In the genomic region with DNA sequence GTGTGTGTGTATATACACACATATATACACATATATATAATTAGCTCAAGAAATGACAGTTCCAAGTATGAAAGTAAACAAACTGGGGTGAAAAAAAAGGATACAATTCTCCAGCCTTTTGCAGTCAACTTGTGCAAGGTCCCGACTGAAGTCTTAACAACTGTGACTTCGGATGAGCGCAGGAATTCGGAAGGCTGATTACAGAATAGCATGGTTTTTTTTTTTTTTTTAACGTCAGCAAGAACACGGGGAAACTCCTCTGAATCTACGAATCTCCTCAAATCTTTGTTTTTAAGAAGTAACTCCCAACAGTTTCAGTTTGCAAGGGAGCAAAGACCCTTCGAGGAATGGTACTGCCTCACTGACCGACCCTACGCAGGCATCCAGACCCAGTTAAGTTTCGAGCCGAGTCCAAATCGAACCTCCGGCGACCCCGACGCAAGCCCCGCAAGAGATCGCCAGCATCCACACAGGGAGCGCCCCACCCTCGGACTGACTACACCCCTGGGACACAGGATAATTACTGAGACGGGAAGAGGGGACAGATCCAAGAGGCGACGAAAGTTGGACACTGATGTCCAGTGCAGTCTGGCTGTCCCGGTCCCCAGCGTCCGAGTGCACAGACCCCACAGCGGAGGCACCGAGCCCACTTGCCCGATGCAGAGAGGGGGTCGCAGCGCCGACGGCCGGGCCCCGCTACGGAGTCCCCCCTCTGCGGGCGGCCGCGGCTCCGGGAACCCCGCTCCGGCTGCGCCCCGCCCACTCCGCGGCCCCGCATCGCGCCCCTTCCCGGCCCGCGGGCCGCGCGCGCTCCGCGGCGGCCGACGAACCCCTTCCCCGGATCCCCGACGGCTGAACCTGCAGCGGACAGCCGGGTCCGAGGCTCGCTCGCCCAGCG, we compare ENCODE assay signal across 8 mouse cellular contexts. TPM values are rescaled to one million over a fixed set of nuclear protein-coding genes. Genes with fewer than 3 reads are reported as not detected.
DNase-seq lines count a peak whose midpoint lies in the region; ATAC-seq and TF ChIP-seq lines count a peak whose summit lies in the region.

No protein-coding gene starts in this region.

- no peaks in the 10 kb centered on the region for H3K9me3 ChIP-seq in heart, embryonic 12.5 days (replicated peaks)
- H3K9me3 ChIP-seq in midbrain, embryonic 12.5 days = no peaks in the 10 kb centered on the region

- peak overlapping the region; percentile 76 for H3K4me2 ChIP-seq in heart, embryonic 12.5 days
- peak overlapping the region; percentile 79 for H3K4me2 ChIP-seq in midbrain, embryonic 12.5 days (replicated peaks)

- no peaks in the 10 kb centered on the region for H3K36me3 ChIP-seq in heart, embryonic 12.5 days
- H3K36me3 ChIP-seq in midbrain, embryonic 12.5 days = no peaks in the 10 kb centered on the region

- WGBS in heart, embryonic 12.5 days = under 1% methylated on average over 70 of the region's 72 CpGs
- WGBS in midbrain, embryonic 12.5 days = under 1% methylated on average over 59 of the region's 72 CpGs

- peak; percentile 43 for DNase-seq in cerebellum, adult 9-10 months
- no peak for DNase-seq in cerebellum, adult 8-10 months
- peak; percentile 20 for DNase-seq in 416B (ENCODE audit: low read depth)
- DNase-seq in brain, embryonic 14.5 days (ENCODE audit: low read depth) = peak; percentile 32
- DNase-seq in kidney, postnatal 4 days = peak; percentile 47 to 65
- no peak for DNase-seq in layer of hippocampus, adult 9-10 months (ENCODE audit: low spot score)

- H3K27ac ChIP-seq in heart, embryonic 12.5 days (ENCODE audit: poor library complexity, severe bottlenecking) = peak overlapping the region; percentile 95
- H3K27ac ChIP-seq in midbrain, embryonic 12.5 days (replicated peaks) = peak overlapping the region; percentile 93

- H3K9ac ChIP-seq in heart, embryonic 12.5 days = peak overlapping the region; percentile 99
- peak overlapping the region; percentile 97 for H3K9ac ChIP-seq in midbrain, embryonic 12.5 days (replicated peaks)

- peak; percentile 53 for ATAC-seq in heart, embryonic 12.5 days (ENCODE audit: insufficient number of reproducible peaks, low FRiP score)
- no peak; the same call in 1 of the 2 replicates for ATAC-seq in midbrain, embryonic 12.5 days (ENCODE audit: low FRiP score, low read depth)

- peaks cover 55% of the 10 kb centered on the region for H3K4me1 ChIP-seq in heart, embryonic 12.5 days (replicated peaks)
- H3K4me1 ChIP-seq in midbrain, embryonic 12.5 days = peaks cover 36% of the 10 kb centered on the region

- TF ChIP-seq CTCF in brain, embryonic 14.5 days (IDR thresholded peaks at IDR 0.05; ENCODE audit: borderline replicate concordance, extremely low read depth, insufficient read depth, insufficient read length) = no peak

- H3K27me3 ChIP-seq in heart, embryonic 12.5 days (replicated peaks) = no peaks in the 10 kb centered on the region
- H3K27me3 ChIP-seq in midbrain, embryonic 12.5 days = peaks cover 14% of the 10 kb centered on the region

- no peak for TF ChIP-seq POLR2A in brain, embryonic 14.5 days (IDR thresholded peaks at IDR 0.05; ENCODE audit: borderline replicate concordance, extremely low read depth, insufficient read depth, insufficient read length, poor library complexity, severe bottlenecking)

- H3K4me3 ChIP-seq in heart, embryonic 12.5 days = peak overlapping the region; percentile 89
- peak overlapping the region; percentile 99 for H3K4me3 ChIP-seq in midbrain, embryonic 12.5 days

RNA-seq across cellular contexts. Expression of a gene that starts 0.6 kb away (rescaled TPM):
- polyA plus RNA-seq in brain, embryonic 14.5 days (2012; rRNA removed) = 33.8 and 37.8 TPM in 2 replicates
- 23.4 and 25.0 TPM in 2 replicates for polyA plus RNA-seq in heart, embryonic 12.5 days (2016; fragmentation: Nextera tagmentation; extraction: Ambion mirVana)
- polyA plus RNA-seq in midbrain, embryonic 12.5 days (2016; fragmentation: Nextera tagmentation; extraction: Ambion mirVana) = 23.2 and 25.7 TPM in 2 replicates

Comparison
In these comparisons a context has a peak if more than half of its experiments do, and no peak if none do; other contexts are left out.
1. DNase-seq: peak in cerebellum, adult 9-10 months (single experiment), 416B (single experiment), brain, embryonic 14.5 days (single experiment) and kidney, postnatal 4 days (2 of 2); none in cerebellum, adult 8-10 months (single experiment) and layer of hippocampus, adult 9-10 months (single experiment).